Mouse (Mus musculus) neural tube, embryonic 15.5 days (tissue): Measurements from ENCODE around the gene Sesn1. TPM values are rescaled to one million over a fixed set of nuclear protein-coding genes. Genes with fewer than 3 reads are reported as not detected.
"Not testable (repeated sequence)": the region's sequence is repeated elsewhere in the genome, so short reads cannot be mapped to it uniquely, and the experiment has no call there.

Experiments used
- ATAC-seq: fragments of 200-750 bp; cut with Nextera tagmentation; 2 replicates; pipeline ENCODE4 v1.8.0; 2017; ENCODE audit warnings: mild to moderate bottlenecking, moderate TSS enrichment, moderate library complexity; ENCODE audit not compliant: low FRiP score
- H3K27ac ChIP-seq: fragments of 300-500 bp; sonication (generic); replicated peaks from 2 replicates; pipeline ENCODE4 v1.5.1; 2015; ENCODE audit warnings: mild to moderate bottlenecking, inconsistent platforms
- H3K27me3 ChIP-seq: fragments of 300-500 bp; sonication (generic); replicated peaks from 2 replicates; pipeline ENCODE4 v1.6.1; 2015; ENCODE audit warnings: inconsistent platforms
- H3K36me3 ChIP-seq: fragments of 300-500 bp; sonication (generic); 2 replicates; pipeline ENCODE4 v1.6.1; 2015; ENCODE audit warnings: inconsistent platforms
- H3K4me1 ChIP-seq: fragments of 300-500 bp; sonication (generic); 2 replicates; pipeline ENCODE4 v1.6.1; 2015; ENCODE audit warnings: inconsistent platforms
- H3K4me2 ChIP-seq: fragments of 300-500 bp; sonication (generic); 2 replicates; pipeline ENCODE4 v1.6.1; 2015; ENCODE audit warnings: inconsistent platforms, mild to moderate bottlenecking, moderate library complexity
- H3K4me3 ChIP-seq: fragments of 300-500 bp; sonication (generic); replicated peaks from 2 replicates; pipeline ENCODE4 v1.5.1; 2015; ENCODE audit warnings: mild to moderate bottlenecking, inconsistent platforms
- H3K9ac ChIP-seq: fragments of 300-500 bp; sonication (generic); replicated peaks from 2 replicates; pipeline ENCODE4 v1.6.1; 2015; ENCODE audit warnings: mild to moderate bottlenecking, inconsistent platforms
- H3K9me3 ChIP-seq: fragments of 300-500 bp; sonication (generic); replicated peaks from 2 replicates; pipeline ENCODE4 v1.6.1; 2016; ENCODE audit warnings: inconsistent platforms
- WGBS: fragments of 180-500 bp; shearing (Covaris S2); methylation state at CpG from one replicate; pipeline ENCODE4 v1.1.7; 2015; ENCODE audit warnings: mixed read lengths; 5-methylcytosine and 5-hydroxymethylcytosine counted together
- polyA plus RNA-seq: library from polyadenylated mRNA; unstranded; fragments of >200 nt; fragmentation: Nextera tagmentation; extraction: Ambion mirVana; gene quantifications from 2 replicates; pipeline ENCODE4 v1.2.1, GENCODE M21; 2015

Gene Sesn1
- polyA plus RNA-seq, 1 experiment from 2014 or later, result 33.4 TPM

GRCm38 (mm10) chr10:41809080-41809770, 510 bp upstream of the Sesn1 start:
- WGBS, result 2% methylated on average over 25 of the region's 25 CpGs
- no peaks in the 10 kb centered on the region for H3K9me3 ChIP-seq
- peak; percentile 89 for ATAC-seq

DNA sequence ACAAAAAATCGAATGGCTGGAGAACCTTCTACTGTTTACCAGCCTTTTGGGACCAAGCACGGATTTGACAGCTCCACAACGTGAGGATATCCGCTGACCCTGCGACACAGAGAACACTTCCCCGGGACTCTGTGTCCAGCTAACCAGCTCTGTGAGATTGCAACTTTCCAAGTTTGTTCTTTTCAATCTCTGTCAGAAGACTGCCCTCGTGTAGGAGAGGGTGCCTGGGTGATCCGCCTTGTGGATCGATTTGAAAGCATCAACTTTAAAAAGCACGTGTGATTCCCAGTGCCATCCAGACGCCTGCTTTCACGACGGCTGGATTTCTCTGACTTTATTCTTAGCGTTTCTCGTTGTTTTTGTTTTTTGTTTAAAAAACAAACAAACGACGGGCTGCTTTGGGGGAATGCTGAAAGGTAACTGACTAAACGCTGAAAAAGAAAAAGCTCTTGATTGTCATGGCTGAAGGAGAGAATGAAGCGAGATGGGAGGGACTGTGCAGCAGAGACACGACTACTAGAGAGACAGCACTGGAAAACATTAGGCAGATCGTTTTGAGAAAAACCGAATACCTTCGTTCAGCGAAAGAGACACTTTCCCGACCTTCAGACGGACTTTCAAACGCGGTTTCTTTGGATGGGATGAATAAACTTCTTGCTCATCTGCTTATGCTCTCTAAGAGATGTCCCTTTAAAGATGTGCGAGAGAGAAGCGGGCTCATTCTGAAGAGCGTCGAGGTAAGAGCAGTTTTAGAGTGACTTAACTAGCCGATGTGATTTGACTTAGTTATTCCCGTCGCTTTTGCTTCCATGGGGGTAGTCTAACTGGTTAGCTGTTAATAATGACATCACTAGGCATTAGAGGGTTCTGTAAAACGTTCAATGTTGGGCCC, 1.1 kb downstream of the Sesn1 start:
- H3K9ac ChIP-seq, result peak overlapping the region; percentile 80
- WGBS, result under 1% methylated on average over 36 of the region's 36 CpGs
- H3K4me2 ChIP-seq, result peak overlapping the region; percentile 85
- H3K4me1 ChIP-seq, result peaks cover 37% of the 10 kb centered on the region
- peak overlapping the region; percentile 95 for H3K27ac ChIP-seq
- ATAC-seq, result no peak; the same call in 1 of the 2 replicates
- no peaks in the 10 kb centered on the region for H3K36me3 ChIP-seq
- peak overlapping the region; percentile 94 for H3K4me3 ChIP-seq
- no peaks in the 10 kb centered on the region for H3K27me3 ChIP-seq
- H3K9me3 ChIP-seq, result no peaks in the 10 kb centered on the region

More at GRCm38 (mm10) chr10:41809080-41809770, 510 bp upstream of the Sesn1 start:
- H3K4me2 ChIP-seq, result peak overlapping the region; percentile 85
- no peaks in the 10 kb centered on the region for H3K27me3 ChIP-seq
- peak overlapping the region; percentile 95 for H3K27ac ChIP-seq
- H3K36me3 ChIP-seq, result no peaks in the 10 kb centered on the region
- H3K4me1 ChIP-seq, result peaks cover 32% of the 10 kb centered on the region
- H3K4me3 ChIP-seq, result peak overlapping the region; percentile 94
- peak overlapping the region; percentile 80 for H3K9ac ChIP-seq

DNA sequence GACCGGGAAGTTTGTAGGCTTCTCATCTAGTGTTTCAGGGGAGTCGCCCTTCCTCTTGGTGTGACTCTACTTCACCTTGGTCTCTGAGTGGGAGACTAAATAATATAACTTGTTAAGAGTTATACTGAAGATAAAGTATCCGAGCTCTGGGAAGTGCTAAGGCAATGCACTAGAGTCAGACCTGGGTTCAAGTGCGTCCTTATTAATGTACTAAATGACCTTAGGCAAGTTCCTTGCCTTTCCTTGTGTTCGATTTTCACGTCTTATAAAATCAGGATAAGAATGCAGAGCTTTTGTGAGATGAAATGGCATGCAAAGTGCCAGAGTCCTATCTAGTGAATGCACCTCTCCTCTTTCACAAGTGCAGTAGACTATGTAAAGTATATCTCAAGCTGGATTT, 2.8 kb downstream of the Sesn1 start:
- 77% methylated on average over 6 of the region's 6 CpGs for WGBS
- peak overlapping the region; percentile 26 for H3K4me3 ChIP-seq
- peak overlapping the region; percentile 85 for H3K4me2 ChIP-seq
- ATAC-seq, result no peak
- no peak overlapping the region for H3K27ac ChIP-seq
- H3K36me3 ChIP-seq, result no peaks in the 10 kb centered on the region
- peaks cover 37% of the 10 kb centered on the region for H3K4me1 ChIP-seq
- H3K27me3 ChIP-seq, result no peaks in the 10 kb centered on the region
- H3K9ac ChIP-seq, result no peak overlapping the region
- H3K9me3 ChIP-seq, result no peaks in the 10 kb centered on the region

GRCm38 (mm10) chr10:41814305-41814853, 4.6 kb downstream of the Sesn1 start:
- Histone ChIP-seq H3K9ac (no peak overlapping the region), H3K4me3 (no peak overlapping the region), H3K4me2 (peak overlapping the region; percentile 15), H3K36me3 (no peaks in the 10 kb centered on the region), H3K27me3 (no peaks in the 10 kb centered on the region), H3K27ac (no peak overlapping the region), H3K9me3 (no peaks in the 10 kb centered on the region), H3K4me1 (peaks cover 30% of the 10 kb centered on the region)
- ATAC-seq, result no peak
- 84% methylated on average over 6 of the region's 6 CpGs for WGBS

DNA sequence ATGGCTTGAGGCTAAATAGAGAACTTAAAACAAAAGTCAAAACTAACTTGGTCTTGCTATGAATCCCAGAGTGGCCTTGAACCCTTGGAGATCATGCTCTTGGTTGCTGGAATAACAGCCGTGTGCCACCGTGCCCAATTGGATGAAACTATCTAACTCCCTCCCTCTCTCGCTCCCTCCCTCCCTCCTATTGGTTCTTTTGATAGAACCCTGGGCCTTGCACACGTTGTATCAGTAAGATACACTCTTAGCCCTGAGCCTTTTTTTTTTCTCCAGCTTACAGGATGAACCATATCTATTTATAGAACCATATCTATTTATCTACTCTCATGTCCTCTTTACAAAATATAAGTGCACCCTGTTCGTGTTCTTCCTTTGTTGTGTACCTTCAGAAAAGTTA, 6.8 kb downstream of the Sesn1 start:
- Histone ChIP-seq H3K4me3 (no peak overlapping the region), H3K9me3 (no peaks in the 10 kb centered on the region), H3K4me2 (no peak overlapping the region), H3K9ac (no peak overlapping the region), H3K27ac (no peak overlapping the region), H3K36me3 (no peaks in the 10 kb centered on the region), H3K4me1 (peaks cover 28% of the 10 kb centered on the region), H3K27me3 (no peaks in the 10 kb centered on the region)
- 84% methylated on average over 5 of the region's 5 CpGs for WGBS
- no peak for ATAC-seq

DNA sequence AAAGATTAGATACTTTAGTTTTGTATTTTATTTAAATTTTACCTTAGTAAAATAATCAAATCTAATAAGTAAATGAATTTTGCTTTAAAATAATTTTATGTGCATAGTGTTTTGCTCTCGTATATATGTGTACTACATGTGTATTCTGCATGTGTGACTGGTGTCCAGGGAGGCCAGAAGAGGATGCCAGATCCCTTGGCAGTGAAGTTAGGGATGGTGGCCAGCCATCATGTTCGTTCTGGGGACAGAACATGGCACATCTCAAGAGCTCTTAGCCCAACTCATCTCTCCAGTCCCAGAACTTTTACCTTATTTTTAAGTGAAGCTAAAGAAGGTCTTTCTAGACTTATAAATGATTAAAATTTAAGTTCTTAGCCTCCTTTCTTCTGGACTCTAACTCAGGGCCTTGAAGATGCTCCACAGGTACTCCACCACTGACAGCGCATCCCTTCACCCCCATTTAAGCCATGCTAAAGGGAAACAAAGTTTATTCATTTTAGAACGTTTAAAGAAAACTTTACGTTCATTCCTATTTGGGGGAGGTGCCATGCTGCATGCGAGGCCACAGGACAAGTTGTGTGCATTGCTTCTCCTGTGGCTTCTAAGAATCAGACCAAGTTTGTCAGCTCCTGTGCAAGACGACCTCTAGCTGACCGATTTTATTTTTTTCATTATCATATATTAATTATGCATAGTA, 8.4 kb downstream of the Sesn1 start:
- H3K9me3 ChIP-seq, result no peaks in the 10 kb centered on the region
- no peaks in the 10 kb centered on the region for H3K27me3 ChIP-seq
- H3K9ac ChIP-seq, result no peak overlapping the region
- H3K36me3 ChIP-seq, result no peaks in the 10 kb centered on the region
- ATAC-seq, result no peak
- H3K4me3 ChIP-seq, result no peak overlapping the region
- H3K4me2 ChIP-seq, result no peak overlapping the region
- WGBS, result 91% methylated on average over 8 of the region's 8 CpGs
- H3K4me1 ChIP-seq, result peaks cover 14% of the 10 kb centered on the region
- no peak overlapping the region for H3K27ac ChIP-seq

GRCm38 (mm10) chr10:41818733-41819070, 9.0 kb downstream of the Sesn1 start:
- H3K4me1 ChIP-seq, H3K36me3 ChIP-seq: not testable (repeated sequence)
- 96% methylated on average over 6 of the region's 6 CpGs for WGBS

DNA sequence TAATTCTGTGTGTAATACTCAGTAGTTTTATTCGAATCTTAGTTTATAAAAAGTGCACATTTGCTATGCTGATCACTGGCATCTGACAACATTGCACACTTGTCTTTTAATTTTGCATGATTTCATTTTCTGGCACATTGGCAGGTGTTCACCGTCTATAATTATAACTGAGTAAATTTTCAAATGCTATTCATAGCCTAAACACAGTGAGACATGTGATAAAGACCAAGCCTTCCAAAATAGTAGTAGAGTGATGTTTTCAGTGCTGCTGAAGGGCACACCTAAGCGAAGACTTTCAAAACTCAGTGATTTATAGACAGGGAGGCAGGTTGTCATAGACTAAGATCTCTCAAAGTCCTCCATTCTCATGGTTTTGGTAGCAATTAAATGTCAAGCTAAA, 9.6 kb downstream of the Sesn1 start:
- Histone ChIP-seq H3K4me3 (no peak overlapping the region), H3K4me1 (peaks cover 4% of the 10 kb centered on the region), H3K27me3 (no peaks in the 10 kb centered on the region), H3K4me2 (no peak overlapping the region), H3K9me3 (no peaks in the 10 kb centered on the region), H3K9ac (no peak overlapping the region), H3K36me3 (no peaks in the 10 kb centered on the region), H3K27ac (no peak overlapping the region)
- no peak for ATAC-seq
- WGBS, result 86% methylated on average over 3 of the region's 3 CpGs

More at GRCm38 (mm10) chr10:41818733-41819070, 9.0 kb downstream of the Sesn1 start:
- H3K9ac ChIP-seq, ATAC-seq, H3K27me3 ChIP-seq, H3K4me3 ChIP-seq, H3K4me2 ChIP-seq, H3K27ac ChIP-seq, H3K9me3 ChIP-seq: not testable (repeated sequence)

DNA sequence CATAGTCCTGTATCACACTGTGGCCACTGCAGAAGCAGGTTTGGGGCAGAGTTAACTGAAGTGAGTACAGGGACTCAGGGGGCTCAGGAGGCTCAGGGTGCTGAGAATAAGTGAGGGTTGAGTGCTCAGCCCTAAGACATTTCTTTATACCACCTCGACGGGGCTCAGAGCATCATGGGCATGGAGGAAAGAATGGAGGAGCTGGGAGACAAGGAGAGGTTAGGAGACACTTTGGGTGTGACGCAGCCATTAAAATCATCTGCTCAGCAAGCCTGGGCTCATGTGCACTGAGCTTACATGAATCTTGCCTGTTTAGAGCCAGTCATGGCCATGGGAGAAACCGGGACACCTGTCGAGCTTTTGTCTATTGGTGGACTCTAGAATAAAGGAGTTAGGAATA, 10.7 kb downstream of the Sesn1 start:
- Histone ChIP-seq H3K9ac (no peak overlapping the region), H3K4me1 (no peaks in the 10 kb centered on the region), H3K36me3 (no peaks in the 10 kb centered on the region), H3K27me3 (no peaks in the 10 kb centered on the region), H3K4me2 (no peak overlapping the region), H3K4me3 (no peak overlapping the region), H3K9me3 (no peaks in the 10 kb centered on the region), H3K27ac (no peak overlapping the region)
- ATAC-seq, result no peak
- WGBS, result 95% methylated on average over 5 of the region's 5 CpGs

DNA sequence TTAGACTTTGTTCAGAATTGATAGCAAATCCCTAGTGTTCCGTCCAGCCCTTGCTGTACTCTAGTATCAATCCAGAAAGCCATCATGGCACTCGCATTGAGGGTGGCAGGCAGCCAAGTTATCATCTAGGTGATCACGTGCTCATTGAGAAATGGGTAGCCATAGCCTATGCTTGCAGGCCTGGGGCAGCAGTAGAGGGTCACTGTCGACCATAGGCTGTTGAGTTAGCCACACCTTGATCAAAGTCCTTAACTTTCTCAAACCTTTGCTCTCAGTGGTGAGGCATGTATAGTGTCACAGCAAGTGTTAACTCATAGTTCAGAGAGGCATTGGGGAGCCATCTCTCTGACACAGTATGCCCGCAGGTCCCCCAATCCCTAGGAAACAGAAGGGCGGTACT, 11.4 kb downstream of the Sesn1 start:
- Histone ChIP-seq H3K9ac (no peak overlapping the region), H3K4me3 (no peak overlapping the region), H3K36me3 (no peaks in the 10 kb centered on the region), H3K27me3 (no peaks in the 10 kb centered on the region), H3K9me3 (no peaks in the 10 kb centered on the region), H3K27ac (no peak overlapping the region), H3K4me1 (no peaks in the 10 kb centered on the region), H3K4me2 (no peak overlapping the region)
- no peak for ATAC-seq
- 92% methylated on average over 6 of the region's 6 CpGs for WGBS

DNA sequence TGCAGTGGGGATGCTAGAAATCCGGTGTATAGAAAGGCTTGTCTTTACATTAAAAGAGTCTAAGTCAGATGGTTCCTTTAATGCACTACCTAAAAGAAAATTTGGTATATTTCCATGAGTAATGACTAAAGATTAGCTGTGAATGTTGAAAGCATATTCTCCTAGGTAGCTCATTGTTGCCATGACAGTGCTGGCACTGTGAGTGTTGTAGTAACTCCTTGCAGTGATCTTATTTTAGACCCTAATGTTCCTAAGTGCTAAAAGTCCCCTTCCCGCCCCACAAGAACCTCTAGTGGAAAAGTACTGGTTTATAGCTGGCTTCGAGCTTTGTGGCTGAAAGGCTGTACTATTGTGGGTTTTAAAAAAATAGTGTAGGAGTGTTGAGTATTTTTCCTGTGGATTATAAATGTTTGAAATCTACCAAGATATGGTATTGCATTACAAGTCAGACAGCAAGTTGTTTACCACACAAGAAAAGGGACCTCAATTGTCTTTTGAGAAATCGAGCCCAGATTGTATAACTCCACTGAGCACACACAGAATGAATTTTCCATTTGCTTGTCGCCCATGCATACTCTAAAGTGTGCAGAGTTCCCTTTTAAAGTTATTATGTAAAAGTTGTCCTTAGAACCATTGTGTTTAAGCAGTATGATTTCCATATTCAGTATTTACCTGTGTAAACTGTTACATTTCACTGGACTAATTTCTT, 13.0 kb downstream of the Sesn1 start:
- H3K9ac ChIP-seq, result no peak overlapping the region
- no peak overlapping the region for H3K27ac ChIP-seq
- H3K36me3 ChIP-seq, result no peaks in the 10 kb centered on the region
- ATAC-seq, result no peak
- H3K4me3 ChIP-seq, result no peak overlapping the region
- no peaks in the 10 kb centered on the region for H3K9me3 ChIP-seq
- H3K4me2 ChIP-seq, result no peak overlapping the region
- H3K27me3 ChIP-seq, result no peaks in the 10 kb centered on the region
- H3K4me1 ChIP-seq, result no peaks in the 10 kb centered on the region
- 79% methylated on average over 5 of the region's 5 CpGs for WGBS
